Mouse (Mus musculus): Measurements from ENCODE around the gene Trpm4.
"Not testable (repeated sequence)": the region's sequence is repeated elsewhere in the genome, so short reads cannot be mapped to it uniquely, and the experiment has no call there.

Trpm4 gene

GRCm38 (mm10) chr7:45255822-45256221 lies 77.8 kb downstream of the Trpm4 start:
- DNase-seq (ENCODE audit: low spot score in 2 of 2): not testable (repeated sequence)

- DNase-seq (ENCODE audit: low spot score in 2 of 2): no peak
Measured at GRCm38 (mm10) chr7:45253806-45254205, 79.8 kb downstream of the Trpm4 start.

Data from left cerebral cortex, adult 9 months (tissue).